Mouse (Mus musculus) lung, embryonic 14.5 days (tissue): Measurements from ENCODE around the gene Gm15217. TPM values are rescaled to one million over a fixed set of nuclear protein-coding genes. Genes with fewer than 3 reads are reported as not detected.

ENCODE experiments used
- ATAC-seq: fragments of 200-750 bp; cut with Nextera tagmentation; 2 replicates; pipeline ENCODE4 v1.8.0; 2017; ENCODE audit warnings: mild to moderate bottlenecking, moderate TSS enrichment, moderate library complexity; ENCODE audit not compliant: insufficient read depth
- DNase-seq: peaks from one replicate; pipeline ENCODE4 v3.0.0-alpha.2; 2015
- H3K27ac ChIP-seq: fragments of 300-500 bp; sonication (generic); 2 replicates; pipeline ENCODE4 v1.5.1; 2014; ENCODE audit warnings: low read depth, mild to moderate bottlenecking, moderate library complexity
- H3K27me3 ChIP-seq: fragments of 300-500 bp; sonication (generic); 2 replicates; pipeline ENCODE4 v1.6.1; 2014; ENCODE audit warnings: low read length, control low read depth; ENCODE audit not compliant: insufficient read depth
- H3K36me3 ChIP-seq: fragments of 300-500 bp; sonication (generic); 2 replicates; pipeline ENCODE4 v1.6.1; 2014; ENCODE audit warnings: control low read depth; ENCODE audit not compliant: insufficient read depth
- H3K4me1 ChIP-seq: fragments of 300-500 bp; sonication (generic); 2 replicates; pipeline ENCODE4 v1.6.1; 2014; ENCODE audit warnings: antibody characterized with exemption, control low read depth; ENCODE audit not compliant: insufficient read depth
- H3K4me2 ChIP-seq: fragments of 300-500 bp; sonication (generic); 2 replicates; pipeline ENCODE4 v1.6.1; 2014; ENCODE audit warnings: mild to moderate bottlenecking
- H3K4me3 ChIP-seq: fragments of 300-500 bp; sonication (generic); 2 replicates; pipeline ENCODE4 v1.5.1; 2014; ENCODE audit warnings: low read depth, low read length
- H3K9ac ChIP-seq: fragments of 300-500 bp; sonication (generic); 2 replicates; pipeline ENCODE4 v1.6.1; 2014
- H3K9me3 ChIP-seq: fragments of 300-500 bp; sonication (generic); 2 replicates; pipeline ENCODE4 v1.6.1; 2016; ENCODE audit warnings: low read depth, low read length, control low read depth
- CTCF ChIP-seq: IDR thresholded peaks from 2 replicates; pipeline ENCODE4 v1.5.1; 2016; ENCODE audit warnings: antibody characterized with exemption, low read depth
- WGBS: fragments of 180-500 bp; shearing (Covaris S2); extraction: QIAGEN DNeasy Blood & Tissue Kit; methylation state at CpG from one replicate; pipeline ENCODE4 v1.1.7; 2014; 5-methylcytosine and 5-hydroxymethylcytosine counted together
- polyA plus RNA-seq: library from polyadenylated mRNA; unstranded; fragments of >200 nt; fragmentation: Nextera tagmentation; extraction: Ambion mirVana; gene quantifications from 2 replicates; pipeline ENCODE4 v1.2.1, GENCODE M21; 2014

The Gm15217 gene
- polyA plus RNA-seq, 1 experiment from 2014 or later, result 0.53 TPM

GRCm38 (mm10) chr14:46391621-46392170, 12.5 kb downstream of the Gm15217 start:
- Histone ChIP-seq H3K27me3 (peaks cover 4% of the 10 kb centered on the region), H3K4me3 (no peak overlapping the region), H3K9ac (no peak overlapping the region), H3K9me3 (no peaks in the 10 kb centered on the region), H3K4me2 (no peak overlapping the region), H3K4me1 (no peaks in the 10 kb centered on the region; the same call in 1 of the 2 replicates), H3K36me3 (no peaks in the 10 kb centered on the region), H3K27ac (no peak overlapping the region)
- WGBS, result 51% methylated on average over 6 of the region's 6 CpGs
- TF ChIP-seq CTCF, result no peak
- DNase-seq (no peak), ATAC-seq (no peak)

- Histone ChIP-seq H3K9ac (0 out of 2 replicates have a peak overlapping the region, but pooled peaks have one; percentile 13), H3K4me1 (no peaks in the 10 kb centered on the region), H3K4me3 (peak overlapping the region; percentile 28), H3K27ac (no peak overlapping the region), H3K36me3 (no peaks in the 10 kb centered on the region), H3K9me3 (no peaks in the 10 kb centered on the region), H3K27me3 (peaks cover 23% of the 10 kb centered on the region), H3K4me2 (peak overlapping the region; percentile 61)
- ATAC-seq (peak; percentile 69), DNase-seq (peak; percentile 43)
- WGBS, result 5% methylated on average over 27 of the region's 27 CpGs
- TF ChIP-seq CTCF, result no peak
These were observed 19.0 kb downstream of the Gm15217 start for GRCm38 (mm10) chr14:46398091-46398695.

- H3K4me2 ChIP-seq, result no peak overlapping the region
- 68% methylated on average over 2 of the region's 2 CpGs for whole genome bisulfite sequencing
- DNase-seq (no peak), ATAC-seq (no peak)
- H3K4me3 ChIP-seq, result no peak overlapping the region
- no peaks in the 10 kb centered on the region for H3K9me3 ChIP-seq
- H3K27ac ChIP-seq, result no peak overlapping the region
- TF ChIP-seq CTCF, result no peak
- peaks cover 23% of the 10 kb centered on the region for H3K27me3 ChIP-seq
- no peak overlapping the region for H3K9ac ChIP-seq
- H3K36me3 ChIP-seq, result no peaks in the 10 kb centered on the region
- no peaks in the 10 kb centered on the region for H3K4me1 ChIP-seq
These were observed 20.7 kb downstream of the Gm15217 start for GRCm38 (mm10) chr14:46399925-46400324.

- no peak overlapping the region for H3K4me2 ChIP-seq
- no peaks in the 10 kb centered on the region for H3K27me3 ChIP-seq
- 70% methylated on average over 3 of the region's 3 CpGs for WGBS
- TF ChIP-seq CTCF, result no peak
- no peak overlapping the region for H3K9ac ChIP-seq
- no peak for ATAC-seq
- no peaks in the 10 kb centered on the region for H3K9me3 ChIP-seq
- H3K4me3 ChIP-seq, result no peak overlapping the region
- H3K4me1 ChIP-seq, result no peaks in the 10 kb centered on the region
- no peak for DNase-seq
- H3K36me3 ChIP-seq, result no peaks in the 10 kb centered on the region
- no peak overlapping the region for H3K27ac ChIP-seq
These were observed 29.1 kb downstream of the Gm15217 start for GRCm38 (mm10) chr14:46408319-46408718.

GRCm38 (mm10) chr14:46409016-46409415, 29.8 kb downstream of the Gm15217 start:
- H3K4me1 ChIP-seq, result no peaks in the 10 kb centered on the region
- no peaks in the 10 kb centered on the region for H3K27me3 ChIP-seq
- H3K4me3 ChIP-seq, result no peak overlapping the region
- H3K9me3 ChIP-seq, result no peaks in the 10 kb centered on the region
- 66% methylated on average over 10 of the region's 10 CpGs for WGBS
- no peak overlapping the region for H3K9ac ChIP-seq
- H3K36me3 ChIP-seq, result no peaks in the 10 kb centered on the region
- H3K27ac ChIP-seq, result no peak overlapping the region
- TF ChIP-seq CTCF, result no peak
- no peak overlapping the region for H3K4me2 ChIP-seq
- ATAC-seq, result no peak
- peak; percentile 24 for DNase-seq

GRCm38 (mm10) chr14:46410557-46411120, 31.4 kb downstream of the Gm15217 start:
- H3K9ac ChIP-seq, result no peak overlapping the region
- DNase-seq (no peak), ATAC-seq (no peak)
- H3K27ac ChIP-seq, result no peak overlapping the region
- WGBS, result 64% methylated on average over 4 of the region's 4 CpGs
- no peak overlapping the region for H3K4me2 ChIP-seq
- H3K36me3 ChIP-seq, result no peaks in the 10 kb centered on the region
- no peak for TF ChIP-seq CTCF
- no peaks in the 10 kb centered on the region for H3K4me1 ChIP-seq
- no peak overlapping the region for H3K4me3 ChIP-seq
- no peaks in the 10 kb centered on the region for H3K27me3 ChIP-seq
- H3K9me3 ChIP-seq, result no peaks in the 10 kb centered on the region

GRCm38 (mm10) chr14:46412497-46413000, 33.3 kb downstream of the Gm15217 start:
- WGBS, result 69% methylated on average over 7 of the region's 7 CpGs
- H3K9me3 ChIP-seq, result no peaks in the 10 kb centered on the region
- DNase-seq, result no peak
- H3K36me3 ChIP-seq, result no peaks in the 10 kb centered on the region
- H3K9ac ChIP-seq, result no peak overlapping the region
- H3K27me3 ChIP-seq, result no peaks in the 10 kb centered on the region
- no peak overlapping the region for H3K4me2 ChIP-seq
- no peak for ATAC-seq
- no peak for TF ChIP-seq CTCF
- no peak overlapping the region for H3K27ac ChIP-seq
- no peaks in the 10 kb centered on the region for H3K4me1 ChIP-seq
- no peak overlapping the region for H3K4me3 ChIP-seq
